Mouse (Mus musculus) lung, adult 2 months (tissue): Measurements from ENCODE around the gene Nlrc3. TPM values are rescaled to one million over a fixed set of nuclear protein-coding genes. Genes with fewer than 3 reads are reported as not detected.
"Not testable (repeated sequence)": the region's sequence is repeated elsewhere in the genome, so short reads cannot be mapped to it uniquely, and the experiment has no call there.

Experiments
- DNase-seq: peaks from one replicate; pipeline ENCODE4 v3.0.0; 2022
- H3K4me1 ChIP-seq: fragments of 200-500 bp; 2 replicates; pipeline ENCODE4 v1.6.1; 2011; ENCODE audit warnings: low read length; ENCODE audit not compliant: control insufficient read depth, insufficient read depth
- H3K4me3 ChIP-seq: fragments of 200-500 bp; replicated peaks from 2 replicates; pipeline ENCODE3; 2011; ENCODE audit warnings: low read depth, mild to moderate bottlenecking, control low read depth, low read length; ENCODE audit errors: extremely low read depth
- CTCF ChIP-seq: fragments of 200-500 bp; IDR thresholded peaks from 2 replicates; pipeline ENCODE4 v1.5.1; 2011; ENCODE audit warnings: mild to moderate bottlenecking, low read length, control low read depth; ENCODE audit not compliant: insufficient read depth
- POLR2A ChIP-seq: fragments of 200-500 bp; IDR thresholded peaks from 2 replicates; pipeline ENCODE4 v1.6.1; 2011; ENCODE audit warnings: low read depth, mild to moderate bottlenecking, control low read depth, low read length, borderline replicate concordance; ENCODE audit errors: extremely low read depth
- WGBS: fragments of 180-500 bp; shearing (Covaris S2); methylation state at CpG from one replicate; pipeline ENCODE4 v1.1.7; 2018; 5-methylcytosine and 5-hydroxymethylcytosine counted together
- polyA plus RNA-seq: library from polyadenylated mRNA; depleted of rRNA; stranded (reverse); fragments of >200 nt; gene quantifications from 2 replicates; pipeline ENCODE4 v1.2.3, GENCODE M21; 2012

Nlrc3 gene
- polyA plus RNA-seq, 1 experiment, result 5.9 TPM

DNA sequence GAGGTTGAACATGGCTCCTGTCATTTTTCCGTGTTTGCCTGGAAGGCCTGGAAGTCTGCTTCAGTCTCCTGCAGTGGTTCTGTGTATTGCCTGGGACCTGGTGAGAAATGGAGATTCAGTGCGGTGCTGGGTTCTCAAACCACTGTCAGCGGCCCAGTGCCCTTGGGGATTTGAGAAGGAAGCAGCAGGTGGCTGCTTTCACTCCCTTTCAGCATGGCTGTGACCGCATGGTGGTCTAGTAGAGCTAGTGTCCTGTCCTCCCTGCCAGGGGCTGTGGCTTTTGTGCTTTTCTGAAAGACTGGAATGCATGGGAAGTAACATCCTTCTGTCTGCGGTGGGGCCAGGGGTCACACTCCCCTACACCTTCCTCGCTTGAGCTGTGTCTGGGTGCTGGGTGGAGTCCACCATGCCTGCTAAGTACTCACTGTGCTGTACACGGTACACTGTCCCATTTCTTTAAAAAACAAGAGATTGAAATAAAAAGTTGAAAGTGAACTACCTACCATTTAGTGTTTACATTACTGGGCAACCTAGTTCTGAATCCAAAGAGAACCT, 6.8 kb upstream of the Nlrc3 start:
- Histone ChIP-seq H3K4me1 (no peaks in the 10 kb centered on the region), H3K4me3 (no peak overlapping the region)
- 81% methylated on average over 7 of the region's 7 CpGs for WGBS
- TF ChIP-seq CTCF, result no peak
- TF ChIP-seq POLR2A, result no peak
- no peak for DNase-seq

- no peak for TF ChIP-seq POLR2A
- no peak for TF ChIP-seq CTCF
- WGBS, result 78% methylated on average over 4 of the region's 4 CpGs
- no peak overlapping the region for H3K4me3 ChIP-seq
- no peaks in the 10 kb centered on the region for H3K4me1 ChIP-seq
- DNase-seq, result no peak
These were observed 5.7 kb upstream of the Nlrc3 start for GRCm38 (mm10) chr16:3982173-3982572.

DNA sequence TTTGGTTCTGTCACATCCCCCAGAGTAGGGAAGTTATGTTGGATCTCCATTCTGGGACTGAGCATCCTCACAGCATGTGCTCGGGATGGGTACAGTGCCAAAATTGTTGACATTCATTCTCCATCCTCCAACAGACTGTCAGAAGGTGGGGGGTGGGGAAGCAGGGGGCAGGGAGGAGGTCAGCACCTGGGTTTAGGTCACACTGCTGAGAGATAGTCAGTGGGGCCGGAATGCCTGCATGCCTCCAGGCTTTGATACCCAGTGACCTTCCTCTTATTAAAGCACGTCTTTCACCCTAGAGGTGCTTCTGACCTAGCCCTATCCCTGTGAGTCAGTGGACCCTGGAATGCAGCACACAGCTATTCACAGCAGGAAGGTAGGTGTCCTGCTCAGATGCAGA, 280 bp upstream of the Nlrc3 start:
- Histone ChIP-seq H3K4me1 (no peaks in the 10 kb centered on the region), H3K4me3 (no peak overlapping the region)
- no peak for DNase-seq
- TF ChIP-seq CTCF (no peak), POLR2A (no peak)
- WGBS, result 22% methylated on average over 3 of the region's 3 CpGs

DNA sequence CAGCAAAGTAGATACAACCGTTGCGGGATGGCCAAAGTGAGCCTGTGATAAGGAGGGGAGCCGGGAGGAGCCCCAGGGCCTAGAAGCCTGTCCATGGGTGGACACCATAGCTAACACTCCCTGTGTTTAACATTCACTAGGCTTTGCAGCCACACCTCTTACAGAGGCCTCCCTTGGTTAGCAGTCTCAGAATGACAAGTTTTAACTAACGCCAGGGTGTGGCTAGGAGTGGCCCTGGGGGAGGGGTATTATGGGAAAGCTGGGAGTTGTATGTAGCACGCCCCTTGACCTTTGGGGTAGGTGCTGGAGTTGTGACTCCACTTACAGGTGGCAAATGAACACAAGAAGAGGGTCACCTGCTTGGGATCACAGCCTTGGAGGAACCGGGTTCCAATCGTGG, 774 bp downstream of the Nlrc3 start:
- TF ChIP-seq POLR2A (no peak), CTCF (no peak)
- DNase-seq, result no peak
- Histone ChIP-seq H3K4me3 (no peak overlapping the region), H3K4me1 (no peaks in the 10 kb centered on the region)
- WGBS, result 75% methylated on average over 7 of the region's 7 CpGs

DNA sequence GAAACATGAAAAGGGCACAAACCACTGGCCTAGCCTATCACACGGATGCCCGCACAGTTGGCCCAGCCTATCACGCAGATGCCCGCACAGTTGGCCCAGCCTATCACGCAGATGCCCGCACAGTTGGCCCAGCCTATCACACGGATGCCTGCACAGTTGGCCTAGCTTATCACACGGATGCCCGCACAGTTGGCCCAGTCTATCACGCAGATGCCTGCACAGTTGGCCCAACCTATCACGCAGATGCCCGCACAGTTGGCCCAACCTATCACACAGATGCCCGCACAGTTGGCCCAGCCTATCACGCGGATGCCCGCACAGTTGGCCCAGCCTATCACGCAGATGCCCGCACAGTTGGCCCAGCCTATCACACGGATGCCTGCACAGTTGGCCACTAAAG, 2.0 kb downstream of the Nlrc3 start:
- not testable (repeated sequence) for DNase-seq
- WGBS, result 95% methylated on average over 19 of the region's 19 CpGs

DNA sequence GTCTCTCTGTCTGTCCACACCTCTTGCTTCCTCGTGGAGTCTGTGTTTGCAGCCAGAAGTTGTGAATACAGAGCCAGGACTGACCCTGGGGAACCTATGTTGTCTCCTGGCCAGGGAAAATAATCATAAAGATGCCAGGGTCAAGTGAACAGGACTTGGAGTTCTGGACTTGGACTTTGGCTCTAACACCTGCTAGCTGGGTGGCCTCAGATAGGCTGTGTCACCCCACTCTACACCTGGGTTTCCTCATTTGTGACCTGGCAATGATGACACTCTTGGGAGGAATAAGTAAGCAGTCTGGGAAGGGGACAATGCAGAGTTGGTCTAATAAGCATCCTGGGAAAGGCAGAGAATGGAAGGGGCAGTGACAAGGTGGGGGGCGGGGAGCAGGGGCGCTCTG, 10.9 kb downstream of the Nlrc3 start:
- DNase-seq, result no peak
- no peak for TF ChIP-seq CTCF
- TF ChIP-seq POLR2A, result no peak
- H3K4me1 ChIP-seq, result no peaks in the 10 kb centered on the region
- WGBS, result 79% methylated on average over 3 of the region's 3 CpGs
- no peak overlapping the region for H3K4me3 ChIP-seq

More for the DNA sequence above, 2.0 kb downstream of the Nlrc3 start:
- H3K4me1 ChIP-seq, H3K4me3 ChIP-seq: not testable (repeated sequence)

GRCm38 (mm10) chr16:3964990-3965389, 11.4 kb downstream of the Nlrc3 start:
- no peaks in the 10 kb centered on the region for H3K4me1 ChIP-seq
- TF ChIP-seq POLR2A, result no peak
- TF ChIP-seq CTCF, result no peak
- DNase-seq, result no peak
- 64% methylated on average over 10 of the region's 10 CpGs for WGBS
- H3K4me3 ChIP-seq, result no peak overlapping the region

DNA sequence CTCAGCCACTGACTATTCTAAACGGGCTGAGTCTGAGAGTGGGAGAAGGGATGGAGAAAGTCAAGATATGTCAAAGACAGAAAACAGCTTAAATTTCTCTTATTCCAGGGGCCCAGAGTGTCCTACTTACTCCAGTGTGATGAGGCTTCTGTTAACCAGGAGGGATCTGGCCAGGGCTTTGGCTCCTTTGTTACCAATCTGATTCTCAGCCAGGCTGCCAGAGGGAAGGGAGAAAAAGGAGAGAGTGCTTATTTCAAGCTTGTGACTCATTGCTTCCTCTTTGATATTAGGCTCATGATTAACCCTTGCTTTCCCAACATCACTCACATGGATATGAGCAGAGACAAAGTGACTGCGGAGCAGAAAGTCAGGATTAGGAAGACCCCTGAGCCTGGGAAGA, 17.2 kb downstream of the Nlrc3 start:
- DNase-seq, result no peak
- Histone ChIP-seq H3K4me3 (no peak overlapping the region), H3K4me1 (no peaks in the 10 kb centered on the region)
- TF ChIP-seq POLR2A (no peak), CTCF (no peak)
- WGBS, result 51% methylated on average over 2 of the region's 2 CpGs

DNA sequence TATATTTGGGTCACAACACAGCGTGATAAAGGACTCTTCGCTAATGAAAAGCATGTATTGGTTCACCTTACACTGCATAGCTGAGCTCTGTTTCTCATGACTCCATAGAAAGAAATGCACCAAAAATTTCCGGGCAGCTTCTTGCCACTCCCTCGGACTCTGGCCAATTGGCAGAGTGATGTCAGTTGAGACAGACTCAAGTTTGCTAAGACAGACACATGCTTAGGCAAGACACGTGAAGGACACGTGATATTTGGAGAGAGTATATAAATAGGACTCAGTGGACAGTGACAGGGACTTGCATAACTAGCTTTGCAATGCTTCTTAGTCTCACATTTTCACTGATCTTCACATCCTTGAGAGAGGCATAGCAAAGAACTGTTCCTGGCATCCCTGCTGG, 20.1 kb downstream of the Nlrc3 start:
- no peak overlapping the region for H3K4me3 ChIP-seq
- no peaks in the 10 kb centered on the region for H3K4me1 ChIP-seq
- TF ChIP-seq CTCF (no peak), POLR2A (no peak)
- DNase-seq, result no peak
- 72% methylated on average over 6 of the region's 6 CpGs for whole genome bisulfite sequencing

GRCm38 (mm10) chr16:3951141-3951540, 25.3 kb downstream of the Nlrc3 start:
- WGBS, result 89% methylated on average over 1 of the region's 1 CpGs
- Histone ChIP-seq H3K4me1 (no peaks in the 10 kb centered on the region), H3K4me3 (no peak overlapping the region)
- TF ChIP-seq CTCF, result no peak
- DNase-seq, result no peak

- Histone ChIP-seq H3K4me3 (no peak overlapping the region), H3K4me1 (peaks cover 5% of the 10 kb centered on the region; the same call in 1 of the 2 replicates)
- WGBS, result 73% methylated on average over 4 of the region's 4 CpGs
- TF ChIP-seq CTCF, result no peak
- TF ChIP-seq POLR2A, result no peak
- DNase-seq, result no peak
These were observed 41.7 kb downstream of the Nlrc3 start for GRCm38 (mm10) chr16:3934701-3935100.
